Mouse (Mus musculus): ENCODE results near the gene Zbtb16. TPM values are rescaled to one million over a fixed set of nuclear protein-coding genes. Genes with fewer than 3 reads are reported as not detected.

Zbtb16 gene
- polyA plus RNA-seq, 1 experiment from 2014 or later, result 7.9 TPM

DNA sequence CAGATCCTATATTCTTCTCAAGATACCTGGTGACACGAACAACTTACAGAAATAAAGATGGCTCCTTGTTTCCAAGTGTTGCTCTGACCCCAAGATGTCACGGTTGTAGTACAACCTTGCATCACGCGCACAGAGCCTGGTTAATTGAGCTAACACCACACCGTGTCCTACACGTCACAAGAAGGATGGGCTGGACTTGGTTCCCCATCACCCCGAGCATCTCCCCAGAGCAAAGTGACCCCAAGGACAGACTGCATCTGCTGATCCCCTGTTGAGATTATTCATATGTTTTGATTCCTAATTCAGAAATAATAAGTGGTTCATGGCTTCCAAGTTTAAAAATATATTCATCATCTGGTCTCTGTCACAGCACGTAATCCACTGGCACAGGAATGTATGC lies 62.3 kb downstream of the Zbtb16 start:
- 92% methylated on average over 8 of the region's 8 CpGs for WGBS
- Histone ChIP-seq H3K4me2 (no peak overlapping the region), H3K4me3 (no peak overlapping the region), H3K27ac (no peak overlapping the region), H3K27me3 (replicated peaks) (no peaks in the 10 kb centered on the region), H3K9me3 (no peaks in the 10 kb centered on the region), H3K4me1 (no peaks in the 10 kb centered on the region), H3K9ac (no peak overlapping the region), H3K36me3 (replicated peaks) (no peaks in the 10 kb centered on the region)
- ATAC-seq (replicated peaks), result no peak

GRCm38 (mm10) chr9:48773130-48773529 lies 62.9 kb downstream of the Zbtb16 start:
- no peaks in the 10 kb centered on the region for H3K9me3 ChIP-seq
- WGBS, result 91% methylated on average over 6 of the region's 6 CpGs
- no peak overlapping the region for H3K27ac ChIP-seq
- no peak overlapping the region for H3K9ac ChIP-seq
- no peaks in the 10 kb centered on the region for H3K27me3 ChIP-seq (replicated peaks)
- H3K4me3 ChIP-seq, result no peak overlapping the region
- no peaks in the 10 kb centered on the region for H3K36me3 ChIP-seq (replicated peaks)
- no peak overlapping the region for H3K4me2 ChIP-seq
- no peak for ATAC-seq (replicated peaks)
- 0 out of 2 replicates have a peak, but pooled peaks cover under 1% of the 10 kb centered on the region for H3K4me1 ChIP-seq

- WGBS, result 95% methylated on average over 6 of the region's 6 CpGs
- no peak overlapping the region for H3K9ac ChIP-seq
- no peaks in the 10 kb centered on the region for H3K27me3 ChIP-seq (replicated peaks)
- H3K9me3 ChIP-seq, result no peaks in the 10 kb centered on the region
- H3K36me3 ChIP-seq (replicated peaks), result no peaks in the 10 kb centered on the region
- no peak overlapping the region for H3K4me2 ChIP-seq
- peaks cover 6% of the 10 kb centered on the region; the same call in 1 of the 2 replicates for H3K4me1 ChIP-seq
- no peak for ATAC-seq (replicated peaks)
- no peak overlapping the region for H3K4me3 ChIP-seq
- no peak overlapping the region for H3K27ac ChIP-seq
These were observed 64.5 kb downstream of the Zbtb16 start for GRCm38 (mm10) chr9:48771504-48771903.

DNA sequence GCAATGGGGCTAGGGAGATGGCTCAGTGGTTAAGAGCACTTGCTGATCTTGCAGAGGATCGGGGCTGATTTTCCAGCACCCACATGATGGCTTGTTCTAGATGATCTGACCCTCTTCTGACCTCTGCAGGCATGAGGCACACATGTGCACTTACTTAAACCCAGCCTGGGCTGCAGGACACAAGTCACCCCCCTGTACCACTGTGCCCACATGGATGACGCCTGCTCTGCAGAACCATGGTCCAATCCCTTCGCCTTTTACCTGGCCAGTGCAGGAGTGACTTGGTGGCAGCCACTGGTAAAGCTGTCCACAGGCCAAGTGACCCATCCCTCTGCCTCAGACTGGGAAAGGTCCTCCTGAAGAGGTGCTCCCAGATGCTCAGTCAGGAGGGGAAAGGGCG lies 67.1 kb downstream of the Zbtb16 start:
- H3K9ac ChIP-seq, result no peak overlapping the region
- H3K36me3 ChIP-seq (replicated peaks), result no peaks in the 10 kb centered on the region
- H3K27ac ChIP-seq, result no peak overlapping the region
- H3K9me3 ChIP-seq, result no peaks in the 10 kb centered on the region
- H3K4me3 ChIP-seq, result no peak overlapping the region
- peaks cover 6% of the 10 kb centered on the region; the same call in 1 of the 2 replicates for H3K4me1 ChIP-seq
- no peak for ATAC-seq (replicated peaks)
- WGBS, result 92% methylated on average over 4 of the region's 4 CpGs
- no peak overlapping the region for H3K4me2 ChIP-seq
- no peaks in the 10 kb centered on the region for H3K27me3 ChIP-seq (replicated peaks)

- no peak for ATAC-seq (replicated peaks)
- Histone ChIP-seq H3K4me1 (peaks cover 6% of the 10 kb centered on the region; the same call in 1 of the 2 replicates), H3K4me3 (no peak overlapping the region), H3K36me3 (replicated peaks) (no peaks in the 10 kb centered on the region), H3K4me2 (no peak overlapping the region), H3K9me3 (no peaks in the 10 kb centered on the region), H3K9ac (no peak overlapping the region), H3K27me3 (replicated peaks) (no peaks in the 10 kb centered on the region), H3K27ac (peak overlapping the region; percentile 31; the same call in 1 of the 2 replicates)
- WGBS, result 80% methylated on average over 20 of the region's 20 CpGs
These were observed 68.2 kb downstream of the Zbtb16 start for GRCm38 (mm10) chr9:48767666-48768432.

- Histone ChIP-seq H3K27ac (no peak overlapping the region), H3K4me2 (no peak overlapping the region), H3K4me1 (peaks cover 11% of the 10 kb centered on the region), H3K36me3 (replicated peaks) (no peaks in the 10 kb centered on the region), H3K27me3 (replicated peaks) (no peaks in the 10 kb centered on the region), H3K9me3 (no peaks in the 10 kb centered on the region), H3K4me3 (no peak overlapping the region), H3K9ac (no peak overlapping the region)
- no peak for ATAC-seq (replicated peaks)
These were observed 70.1 kb downstream of the Zbtb16 start for GRCm38 (mm10) chr9:48765927-48766326.

DNA sequence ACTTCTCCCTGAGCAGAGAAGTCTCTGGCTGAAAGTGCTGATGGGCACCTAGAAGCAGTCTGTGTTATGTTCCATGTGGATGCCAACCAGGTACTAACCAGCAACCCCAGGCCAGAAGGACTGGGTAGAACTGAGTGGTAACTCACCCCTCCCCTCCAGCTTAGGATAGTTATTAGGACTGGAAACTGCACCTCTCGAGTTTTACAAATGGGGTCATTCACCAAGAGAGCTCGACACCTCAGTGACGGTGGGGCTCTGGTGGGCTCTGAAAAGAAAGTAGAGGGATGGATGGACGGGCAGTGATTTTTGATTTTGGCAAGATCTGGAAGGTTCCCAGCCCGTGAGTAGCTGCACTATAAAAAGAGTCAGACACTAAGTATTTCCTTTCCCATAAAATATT lies 71.7 kb downstream of the Zbtb16 start:
- H3K36me3 ChIP-seq (replicated peaks), result no peaks in the 10 kb centered on the region
- H3K27me3 ChIP-seq (replicated peaks), result no peaks in the 10 kb centered on the region
- ATAC-seq (replicated peaks), result no peak
- H3K9ac ChIP-seq, result no peak overlapping the region
- H3K4me1 ChIP-seq, result peaks cover 19% of the 10 kb centered on the region
- H3K4me3 ChIP-seq, result no peak overlapping the region
- no peaks in the 10 kb centered on the region for H3K9me3 ChIP-seq
- no peak overlapping the region for H3K4me2 ChIP-seq
- H3K27ac ChIP-seq, result no peak overlapping the region
- 91% methylated on average over 5 of the region's 5 CpGs for WGBS

DNA sequence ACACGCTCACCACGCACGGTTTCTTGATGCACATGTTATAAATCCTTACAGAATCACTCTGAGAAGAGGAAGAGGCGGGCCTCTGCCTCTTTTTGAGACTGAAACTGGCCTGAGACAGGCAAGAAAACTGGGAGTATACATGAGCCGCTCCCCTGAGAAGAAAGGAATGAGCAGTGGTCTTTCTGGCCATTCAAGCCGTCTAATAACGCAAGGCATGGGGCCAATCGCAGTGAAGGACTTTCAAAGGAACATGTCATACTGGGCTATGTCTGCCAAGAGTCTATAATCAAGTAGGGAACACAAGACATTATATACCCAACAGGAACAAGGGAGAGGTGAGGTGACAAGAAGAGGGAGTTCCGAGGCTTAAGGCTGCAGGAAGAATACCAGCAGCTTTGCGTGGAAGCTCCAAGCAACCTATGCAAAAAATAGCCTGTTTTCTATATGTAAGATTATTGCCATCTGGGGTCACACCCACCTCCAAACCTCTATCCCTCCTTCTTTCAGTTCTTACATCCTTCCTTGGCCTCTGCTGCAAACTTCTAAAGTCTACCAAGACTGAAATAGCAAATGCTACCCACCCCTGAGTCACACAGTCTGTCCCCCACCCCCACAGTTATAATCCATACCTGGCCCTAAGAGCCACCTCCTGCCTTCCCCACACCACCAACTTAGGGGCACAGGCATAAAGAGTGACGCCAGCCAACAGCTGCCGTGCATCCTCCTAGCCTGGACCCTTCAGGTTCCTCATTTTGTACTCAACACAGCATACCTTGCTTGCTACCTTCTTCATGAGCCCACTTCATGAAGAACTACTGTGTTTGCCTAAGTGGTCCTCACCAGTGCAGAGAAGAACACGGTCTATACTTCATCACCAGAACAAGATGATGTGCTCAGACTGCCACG lies 74.0 kb downstream of the Zbtb16 start:
- Histone ChIP-seq H3K4me1 (peaks cover 15% of the 10 kb centered on the region), H3K27ac (no peak overlapping the region), H3K9me3 (no peaks in the 10 kb centered on the region), H3K36me3 (replicated peaks) (no peaks in the 10 kb centered on the region), H3K4me2 (no peak overlapping the region), H3K27me3 (replicated peaks) (no peaks in the 10 kb centered on the region), H3K9ac (no peak overlapping the region), H3K4me3 (no peak overlapping the region)
- no peak for ATAC-seq (replicated peaks)
- WGBS, result 86% methylated on average over 14 of the region's 14 CpGs

- Histone ChIP-seq H3K4me2 (no peak overlapping the region), H3K27me3 (replicated peaks) (no peaks in the 10 kb centered on the region), H3K27ac (no peak overlapping the region), H3K9me3 (no peaks in the 10 kb centered on the region), H3K4me3 (no peak overlapping the region), H3K4me1 (peaks cover 19% of the 10 kb centered on the region), H3K9ac (no peak overlapping the region), H3K36me3 (replicated peaks) (no peaks in the 10 kb centered on the region)
- WGBS, result 86% methylated on average over 8 of the region's 8 CpGs
- no peak for ATAC-seq (replicated peaks)
These were observed 74.9 kb downstream of the Zbtb16 start for GRCm38 (mm10) chr9:48761175-48761556.

DNA sequence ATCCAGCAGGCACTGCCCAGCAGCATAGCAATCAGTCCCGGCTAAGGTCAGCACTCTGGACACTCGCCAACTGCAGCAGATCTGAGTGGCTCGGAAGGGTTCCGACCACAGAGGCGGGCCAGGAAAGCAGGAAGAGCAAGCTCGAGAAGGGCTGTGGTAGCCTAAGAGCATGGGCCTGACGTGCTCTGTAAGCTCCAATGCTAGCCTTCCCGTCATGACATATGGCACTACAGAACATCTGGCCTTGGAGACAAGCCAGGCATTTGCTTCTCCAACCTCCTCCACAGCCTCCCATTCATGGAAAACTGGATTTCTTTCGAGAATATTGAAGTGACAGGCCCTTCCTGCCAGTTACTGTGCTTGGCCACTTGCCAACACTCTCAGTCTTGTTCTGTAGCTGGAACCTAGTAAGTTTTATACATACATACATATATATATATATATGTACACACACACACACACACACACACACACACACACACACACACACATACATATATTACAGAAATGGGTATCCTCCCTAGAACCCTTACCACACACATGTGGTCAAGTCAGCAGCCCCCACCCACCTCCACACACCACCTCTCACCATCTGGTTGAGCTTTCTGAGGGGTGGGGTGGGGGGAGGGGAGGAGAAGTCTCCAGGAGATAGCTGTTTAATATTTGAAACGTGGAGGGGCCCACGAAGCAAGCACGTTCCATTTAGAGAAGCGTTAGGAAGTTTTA lies 75.4 kb downstream of the Zbtb16 start:
- Histone ChIP-seq H3K9ac (no peak overlapping the region), H3K36me3 (replicated peaks) (no peaks in the 10 kb centered on the region), H3K27ac (peak overlapping the region; percentile 48; the same call in 1 of the 2 replicates), H3K4me1 (peaks cover 24% of the 10 kb centered on the region), H3K4me2 (no peak overlapping the region), H3K27me3 (replicated peaks) (no peaks in the 10 kb centered on the region), H3K4me3 (no peak overlapping the region), H3K9me3 (no peaks in the 10 kb centered on the region)
- 0 out of 2 replicates have a peak, but pooled peaks have one; percentile 44 for ATAC-seq (replicated peaks)
- WGBS, result 50% methylated on average over 13 of the region's 13 CpGs

- no peak overlapping the region for H3K27ac ChIP-seq
- H3K9ac ChIP-seq, result no peak overlapping the region
- no peak for ATAC-seq (replicated peaks)
- H3K36me3 ChIP-seq (replicated peaks), result no peaks in the 10 kb centered on the region
- H3K9me3 ChIP-seq, result no peaks in the 10 kb centered on the region
- no peaks in the 10 kb centered on the region for H3K27me3 ChIP-seq (replicated peaks)
- 89% methylated on average over 4 of the region's 4 CpGs for WGBS
- no peak overlapping the region for H3K4me2 ChIP-seq
- no peak overlapping the region for H3K4me3 ChIP-seq
- H3K4me1 ChIP-seq, result peaks cover 26% of the 10 kb centered on the region
These were observed 76.9 kb downstream of the Zbtb16 start for GRCm38 (mm10) chr9:48759098-48759497.

All from midbrain, embryonic 15.5 days (tissue).